Mouse (Mus musculus) embryonic facial prominence, embryonic 12.5 days (tissue): Measurements from ENCODE around the gene Olfr111. TPM values are rescaled to one million over a fixed set of nuclear protein-coding genes. Genes with fewer than 3 reads are reported as not detected.
"Not testable (repeated sequence)": the region's sequence is repeated elsewhere in the genome, so short reads cannot be mapped to it uniquely, and the experiment has no call there.

Source experiments
- ATAC-seq: fragments of 200-750 bp; cut with Nextera tagmentation; 2 replicates; pipeline ENCODE4 v1.8.0; 2017; ENCODE audit not compliant: insufficient number of reproducible peaks, insufficient read depth, low FRiP score, low TSS enrichment
- H3K27ac ChIP-seq: fragments of 300-500 bp; sonication (generic); 2 replicates; pipeline ENCODE4 v1.5.1; 2016; ENCODE audit warnings: mild to moderate bottlenecking
- H3K27me3 ChIP-seq: fragments of 300-500 bp; sonication (generic); 2 replicates; pipeline ENCODE4 v1.6.1; 2016; ENCODE audit warnings: mild to moderate bottlenecking, moderate library complexity
- H3K36me3 ChIP-seq: fragments of 300-500 bp; sonication (generic); 2 replicates; pipeline ENCODE4 v1.6.1; 2016; ENCODE audit warnings: mild to moderate bottlenecking
- H3K4me1 ChIP-seq: fragments of 300-500 bp; sonication (generic); 2 replicates; pipeline ENCODE4 v1.6.1; 2016
- H3K4me2 ChIP-seq: fragments of 300-500 bp; sonication (generic); replicated peaks from 2 replicates; pipeline ENCODE4 v1.6.1; 2016; ENCODE audit warnings: mild to moderate bottlenecking, moderate library complexity
- H3K4me3 ChIP-seq: fragments of 300-500 bp; sonication (generic); 2 replicates; pipeline ENCODE4 v1.5.1; 2016; ENCODE audit warnings: mild to moderate bottlenecking
- H3K9ac ChIP-seq: fragments of 300-500 bp; sonication (generic); 2 replicates; pipeline ENCODE4 v1.6.1; 2016; ENCODE audit warnings: mild to moderate bottlenecking, moderate library complexity
- H3K9me3 ChIP-seq: fragments of 300-500 bp; sonication (generic); 2 replicates; pipeline ENCODE4 v1.6.1; 2016; ENCODE audit warnings: mild to moderate bottlenecking, moderate library complexity
- WGBS: fragments of 180-500 bp; shearing (Covaris S2); methylation state at CpG from one replicate; pipeline ENCODE4 v1.1.7; 2016; 5-methylcytosine and 5-hydroxymethylcytosine counted together
- polyA plus RNA-seq: library from polyadenylated mRNA; unstranded; fragments of >200 nt; fragmentation: Nextera tagmentation; extraction: Ambion mirVana; gene quantifications from 2 replicates; pipeline ENCODE4 v1.2.1, GENCODE M21; 2016

The Olfr111 gene
- not detected in 2 replicates for polyA plus RNA-seq

DNA sequence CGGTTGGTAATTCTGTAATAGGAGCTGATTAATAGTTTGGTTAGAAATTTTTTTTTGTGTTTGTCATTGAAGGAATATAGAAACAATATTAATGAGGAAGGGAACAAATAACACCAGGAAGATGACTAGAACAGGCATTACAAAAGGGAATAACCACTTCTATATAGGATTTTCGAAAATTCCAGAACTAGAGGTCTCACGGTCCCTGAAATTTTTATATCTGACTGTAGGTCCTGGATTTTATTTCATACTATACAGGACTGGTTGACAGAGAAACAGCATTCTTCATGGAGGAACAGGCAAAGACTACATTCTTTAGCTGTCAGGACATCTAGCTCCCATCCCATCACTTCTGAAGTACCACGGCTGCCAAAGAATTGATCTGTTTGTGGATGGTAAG is at the start of gene Olfr111:
Olfr111 (plus strand) TSS at position 301 of the 400 bp plus-strand sequence.
- 84% methylated on average over 4 of the region's 4 CpGs for WGBS
- Histone ChIP-seq H3K27me3 (no peaks in the 10 kb centered on the region), H3K9me3 (no peaks in the 10 kb centered on the region), H3K4me3 (no peak within 1 kb of the TSS), H3K4me1 (no peaks in the 10 kb centered on the region), H3K9ac (no peak within 1 kb of the TSS), H3K4me2 (no peak within 1 kb of the TSS), H3K27ac (no peak within 1 kb of the TSS), H3K36me3 (no peaks in the 10 kb centered on the region)
- no peak for ATAC-seq

DNA sequence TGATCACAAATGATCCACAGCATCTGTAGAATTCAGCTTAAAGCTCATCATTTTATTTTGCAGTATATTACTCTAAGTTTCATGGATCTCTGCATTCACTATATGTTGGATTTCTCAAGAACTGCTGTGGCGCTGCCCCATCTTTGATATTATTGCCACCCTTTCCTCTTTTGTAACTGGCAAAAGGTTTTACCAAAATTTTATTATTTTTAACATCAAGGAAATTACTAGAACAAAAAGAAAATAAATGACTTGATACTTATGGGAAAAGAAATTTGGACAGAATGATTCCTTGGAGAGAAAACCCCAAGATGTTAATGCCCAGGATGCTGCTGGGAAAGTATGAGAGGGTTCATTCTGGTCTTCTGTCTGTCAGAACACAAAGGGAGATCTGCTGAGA is 49.2 kb upstream of the Olfr111 start, which contains the start of gene Olfr109:
Olfr109 (plus strand) TSS at position 301 of the 400 bp plus-strand sequence.
- Histone ChIP-seq H3K4me2 (no peak within 1 kb of the TSS), H3K9ac (no peak within 1 kb of the TSS), H3K9me3 (no peaks in the 10 kb centered on the region), H3K36me3 (no peaks in the 10 kb centered on the region), H3K27me3 (no peaks in the 10 kb centered on the region), H3K4me3 (no peak within 1 kb of the TSS), H3K27ac (no peak within 1 kb of the TSS), H3K4me1 (no peaks in the 10 kb centered on the region)
- WGBS: 91% methylated on average over 1 of the region's 1 CpGs
- no peak for ATAC-seq

GRCm38 (mm10) chr17:37483452-37483851 is 24.4 kb upstream of the Olfr111 start, which contains the start of gene H2-M2:
H2-M2 (minus strand) TSS chr17:37483552.
- ATAC-seq: no peak
- Histone ChIP-seq H3K36me3 (no peaks in the 10 kb centered on the region), H3K4me1 (no peaks in the 10 kb centered on the region), H3K9me3 (no peaks in the 10 kb centered on the region), H3K4me2 (no peak within 1 kb of the TSS), H3K27ac (no peak within 1 kb of the TSS), H3K4me3 (no peak within 1 kb of the TSS), H3K27me3 (no peaks in the 10 kb centered on the region), H3K9ac (no peak within 1 kb of the TSS)
- WGBS: 62% methylated on average over 2 of the region's 2 CpGs

- Histone ChIP-seq H3K9me3 (no peaks in the 10 kb centered on the region), H3K27me3 (no peaks in the 10 kb centered on the region), H3K4me3 (no peak within 1 kb of the TSS), H3K4me1 (no peaks in the 10 kb centered on the region), H3K9ac (no peak within 1 kb of the TSS), H3K27ac (no peak within 1 kb of the TSS), H3K36me3 (no peaks in the 10 kb centered on the region), H3K4me2 (no peak within 1 kb of the TSS)
- ATAC-seq: no peak
- WGBS: 67% methylated on average over 1 of the region's 1 CpGs
Observed at GRCm38 (mm10) chr17:37491930-37492518, 15.8 kb upstream of the Olfr111 start, which contains the start of gene Olfr110. Olfr110 (plus strand) TSS chr17:37492468.

GRCm38 (mm10) chr17:37524612-37525011 is 16.8 kb downstream of the Olfr111 start:
- not testable (repeated sequence) for H3K4me3 ChIP-seq, H3K27ac ChIP-seq, H3K9ac ChIP-seq, H3K4me1 ChIP-seq, H3K4me2 ChIP-seq, H3K36me3 ChIP-seq, H3K27me3 ChIP-seq, ATAC-seq, H3K9me3 ChIP-seq

- not testable (repeated sequence) for H3K27ac ChIP-seq, H3K4me1 ChIP-seq, H3K36me3 ChIP-seq, ATAC-seq, H3K4me2 ChIP-seq, H3K9ac ChIP-seq, H3K27me3 ChIP-seq, H3K9me3 ChIP-seq, H3K4me3 ChIP-seq
- WGBS: 68% methylated on average over 1 of the region's 1 CpGs
Observed at GRCm38 (mm10) chr17:37525427-37525826, 17.6 kb downstream of the Olfr111 start.

DNA sequence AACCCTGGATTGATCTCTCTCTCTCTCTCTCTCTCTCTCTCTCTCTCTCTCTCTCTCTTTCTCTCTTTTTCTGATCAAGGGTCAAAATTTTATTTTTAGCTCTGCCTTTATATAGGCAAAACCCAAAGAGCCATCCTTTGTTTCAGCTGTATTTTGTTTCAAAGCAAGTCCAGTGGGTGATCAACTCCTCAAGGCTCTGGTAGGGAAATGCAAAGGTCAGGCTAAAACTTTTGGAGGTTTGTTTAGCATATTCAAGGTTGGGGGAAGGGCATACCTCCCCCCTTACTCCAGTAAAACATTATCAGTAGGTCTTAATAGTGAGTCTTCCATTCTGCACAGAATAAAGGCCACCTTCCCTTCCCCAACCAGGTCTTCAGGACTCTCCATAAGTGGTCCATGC is 27.3 kb downstream of the Olfr111 start:
- Histone ChIP-seq H3K36me3 (no peaks in the 10 kb centered on the region), H3K4me1 (no peaks in the 10 kb centered on the region), H3K27me3 (no peaks in the 10 kb centered on the region), H3K4me3 (no peak overlapping the region), H3K27ac (no peak overlapping the region), H3K4me2 (no peak overlapping the region), H3K9ac (no peak overlapping the region), H3K9me3 (no peaks in the 10 kb centered on the region)
- no peak for ATAC-seq

DNA sequence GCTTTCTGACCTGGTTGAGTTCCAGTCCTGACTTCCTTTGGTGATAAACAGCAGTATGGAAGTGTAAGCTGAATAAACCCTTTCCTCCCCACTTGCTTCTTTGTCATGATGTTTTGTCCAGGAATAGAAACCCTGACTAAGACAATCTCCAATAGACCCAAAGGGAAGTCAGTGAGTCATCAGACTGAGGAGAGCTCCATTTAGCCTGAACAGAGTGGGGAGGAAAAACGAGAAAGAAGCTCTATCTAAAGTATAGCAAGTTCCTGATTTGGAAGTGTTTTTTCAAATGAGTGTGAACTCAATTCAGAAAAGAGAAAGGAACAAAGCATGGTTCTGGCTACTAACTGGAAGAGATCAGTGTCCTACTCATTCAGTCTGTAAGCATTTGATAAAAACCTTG is 30.6 kb downstream of the Olfr111 start:
- not testable (repeated sequence) for H3K4me3 ChIP-seq, H3K9me3 ChIP-seq, H3K27me3 ChIP-seq, ATAC-seq, H3K27ac ChIP-seq, H3K4me1 ChIP-seq, H3K9ac ChIP-seq, H3K36me3 ChIP-seq, H3K4me2 ChIP-seq
- WGBS: 44% methylated on average over 1 of the region's 1 CpGs

DNA sequence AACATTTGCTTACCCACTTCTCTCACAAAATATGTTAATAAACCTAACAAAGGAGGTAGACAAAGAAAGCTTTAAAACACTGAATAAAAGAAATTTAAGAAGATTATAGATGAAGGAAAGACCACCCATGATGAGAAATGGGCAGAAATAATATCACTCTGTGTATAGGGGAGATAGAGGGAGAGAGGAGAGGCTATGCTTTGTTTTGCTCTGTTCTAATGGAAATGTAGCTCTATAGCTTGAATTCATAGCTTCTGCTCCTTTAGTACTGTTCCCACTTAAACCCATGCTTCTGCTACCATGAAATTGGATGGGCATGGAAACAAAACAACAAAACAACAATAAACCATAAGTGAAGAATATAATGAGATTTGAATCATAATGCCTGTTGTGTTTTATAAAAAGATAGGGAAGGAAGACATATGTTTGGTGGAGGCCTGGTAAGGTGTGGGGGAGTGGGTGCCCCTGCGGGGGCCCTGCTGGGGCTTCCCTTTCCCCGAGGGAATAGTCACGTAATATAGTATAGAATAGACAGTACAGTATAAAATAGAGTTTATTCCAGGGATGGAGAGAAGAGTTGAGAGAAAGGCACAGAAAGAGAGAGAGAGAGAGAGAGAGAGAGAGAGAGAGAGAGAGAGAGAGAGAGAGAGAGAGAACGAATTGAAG is 33.8 kb downstream of the Olfr111 start:
- ATAC-seq: no peak
- H3K9me3 ChIP-seq: no peaks in the 10 kb centered on the region
- H3K36me3 ChIP-seq: no peaks in the 10 kb centered on the region
- no peak overlapping the region for H3K4me3 ChIP-seq
- no peaks in the 10 kb centered on the region for H3K4me1 ChIP-seq
- no peaks in the 10 kb centered on the region for H3K27me3 ChIP-seq
- no peak overlapping the region for H3K27ac ChIP-seq
- H3K4me2 ChIP-seq: no peak overlapping the region
- H3K9ac ChIP-seq: no peak overlapping the region
- 87% methylated on average over 4 of the region's 4 CpGs for WGBS

DNA sequence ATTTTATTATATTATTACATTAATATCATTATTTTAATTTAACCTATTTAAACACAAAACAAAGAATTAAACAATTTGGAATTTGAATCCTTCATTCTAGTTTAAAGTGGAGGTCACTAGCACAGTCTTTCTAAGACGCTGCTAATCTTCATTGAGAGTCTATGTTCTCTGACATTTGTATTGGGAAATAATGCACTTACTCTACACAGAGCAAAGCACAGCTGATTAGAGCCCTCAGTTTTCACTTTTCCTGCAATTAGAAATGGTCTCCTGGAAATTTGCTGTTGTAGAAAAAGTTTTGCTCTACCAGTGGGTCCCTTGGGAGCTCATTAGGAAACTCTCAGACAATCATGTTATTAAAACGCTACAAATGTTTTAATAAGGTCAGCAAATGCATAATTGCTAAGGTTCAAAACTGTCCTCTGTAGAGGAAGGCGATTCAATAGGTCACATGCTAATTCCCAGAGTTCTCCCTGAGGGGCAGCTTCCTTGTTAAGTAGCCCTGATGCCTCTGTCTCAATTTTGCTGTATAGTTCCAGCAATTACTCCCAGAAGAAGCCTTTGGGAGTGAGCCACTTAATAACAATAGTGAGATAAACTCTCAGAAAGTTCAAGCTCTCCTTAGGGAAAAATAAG is 36.1 kb downstream of the Olfr111 start:
- Histone ChIP-seq H3K4me2 (no peak overlapping the region), H3K9me3 (no peaks in the 10 kb centered on the region), H3K4me1 (no peaks in the 10 kb centered on the region), H3K36me3 (no peaks in the 10 kb centered on the region), H3K27ac (no peak overlapping the region), H3K27me3 (no peaks in the 10 kb centered on the region), H3K4me3 (no peak overlapping the region), H3K9ac (no peak overlapping the region)
- ATAC-seq: no peak
- WGBS: 39% methylated on average over 3 of the region's 3 CpGs

DNA sequence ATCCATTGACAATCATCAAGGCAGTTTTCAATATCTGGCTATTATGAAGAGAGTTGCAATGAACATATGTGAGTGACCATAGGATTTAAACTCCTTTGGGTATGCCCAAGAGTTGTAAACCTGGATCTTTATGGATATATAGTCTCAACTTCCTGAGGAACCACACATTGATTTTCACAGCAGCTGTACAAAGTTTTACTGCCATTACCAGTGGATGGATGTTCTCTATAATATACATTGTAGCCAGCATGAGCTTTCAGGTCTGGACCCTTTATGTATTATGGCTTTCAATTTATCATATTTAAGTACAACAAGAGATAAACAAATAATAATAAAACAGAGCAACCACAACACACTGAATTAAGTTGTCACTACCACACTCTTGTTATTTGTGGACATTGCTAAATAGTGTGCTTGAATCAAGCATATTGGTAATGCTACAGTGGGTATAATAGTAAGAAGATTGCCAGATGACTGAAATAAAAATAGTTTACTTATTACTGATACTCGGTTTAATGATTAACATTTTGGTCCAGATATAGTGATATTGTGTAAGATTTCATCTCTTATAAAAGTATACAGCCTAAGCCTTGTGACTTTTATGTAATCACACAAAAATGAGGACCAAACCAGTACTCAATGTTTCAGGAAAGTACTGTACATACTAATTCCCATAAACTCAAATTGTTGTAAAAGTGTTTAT is 51.2 kb downstream of the Olfr111 start:
- H3K4me1 ChIP-seq: no peaks in the 10 kb centered on the region
- no peak overlapping the region for H3K4me2 ChIP-seq
- no peak overlapping the region for H3K9ac ChIP-seq
- no peak overlapping the region for H3K4me3 ChIP-seq
- WGBS: 62% methylated on average over 1 of the region's 1 CpGs
- no peak overlapping the region for H3K27ac ChIP-seq
- no peaks in the 10 kb centered on the region for H3K36me3 ChIP-seq
- ATAC-seq: no peak
- no peaks in the 10 kb centered on the region for H3K9me3 ChIP-seq
- H3K27me3 ChIP-seq: no peaks in the 10 kb centered on the region

GRCm38 (mm10) chr17:37569351-37569750 is 61.5 kb downstream of the Olfr111 start, which contains the start of gene Olfr112:
Olfr112 (minus strand) TSS chr17:37569451.
- Histone ChIP-seq H3K27me3 (no peaks in the 10 kb centered on the region), H3K9me3 (0 out of 2 replicates have a peak, but pooled peaks cover 2% of the 10 kb centered on the region), H3K4me2 (no peak within 1 kb of the TSS), H3K36me3 (no peaks in the 10 kb centered on the region), H3K4me3 (no peak within 1 kb of the TSS), H3K4me1 (no peaks in the 10 kb centered on the region), H3K27ac (no peak within 1 kb of the TSS), H3K9ac (no peak within 1 kb of the TSS)
- no peak for ATAC-seq
